Mouse (Mus musculus): ENCODE data around the gene Pdzd7. TPM values are rescaled to one million over a fixed set of nuclear protein-coding genes. Genes with fewer than 3 reads are reported as not detected.

Pdzd7 gene
- polyA plus RNA-seq, 1 experiment from 2014 or later: 0.34 TPM

GRCm38 (mm10) chr19:45014981-45015402 lies 30.5 kb downstream of the Pdzd7 start:
- peak overlapping the region; percentile 79 for H3K4me2 ChIP-seq
- 0 out of 2 replicates have a peak, but pooled peaks have one; percentile 16 for ATAC-seq (ENCODE audit: borderline replicate concordance, extremely low read depth, low FRiP score, low TSS enrichment)
- no peaks in the 10 kb centered on the region for H3K27me3 ChIP-seq
- peaks cover 52% of the 10 kb centered on the region for H3K4me1 ChIP-seq
- WGBS: 0% methylated on average over 25 of the region's 25 CpGs
- H3K9me3 ChIP-seq: no peaks in the 10 kb centered on the region
- peaks cover 19% of the 10 kb centered on the region for H3K36me3 ChIP-seq
- peak overlapping the region; percentile 99 for H3K27ac ChIP-seq
- H3K4me3 ChIP-seq: peak overlapping the region; percentile 74
- peak overlapping the region; percentile 60 for H3K9ac ChIP-seq

GRCm38 (mm10) chr19:45014335-45014971 lies 31.1 kb downstream of the Pdzd7 start, which contains the start of gene Lzts2:
TSS of gene Lzts2 (plus strand) at chr19:45014414.
- ATAC-seq (ENCODE audit: borderline replicate concordance, extremely low read depth, low FRiP score, low TSS enrichment): no peak

GRCm38 (mm10) chr19:45013581-45014225 lies 31.8 kb downstream of the Pdzd7 start:
- WGBS: 58% methylated on average over 6 of the region's 6 CpGs
- peaks cover 26% of the 10 kb centered on the region for H3K36me3 ChIP-seq
- peaks cover 39% of the 10 kb centered on the region for H3K4me1 ChIP-seq
- peak overlapping the region; percentile 99 for H3K27ac ChIP-seq
- H3K9ac ChIP-seq: peak overlapping the region; percentile 0; the same call in 1 of the 2 replicates
- peak overlapping the region; percentile 79; the same call in 1 of the 2 replicates for H3K4me2 ChIP-seq
- no peak for ATAC-seq (ENCODE audit: borderline replicate concordance, extremely low read depth, low FRiP score, low TSS enrichment)
- no peaks in the 10 kb centered on the region for H3K27me3 ChIP-seq
- H3K9me3 ChIP-seq: no peaks in the 10 kb centered on the region
- H3K4me3 ChIP-seq: no peak overlapping the region

More at GRCm38 (mm10) chr19:45014335-45014971, 31.1 kb downstream of the Pdzd7 start, which contains the start of gene Lzts2:
- H3K9ac ChIP-seq: peak within 1 kb of the TSS; percentile 60
- WGBS: 10% methylated on average over 10 of the region's 10 CpGs
- peak within 1 kb of the TSS; percentile 74 for H3K4me3 ChIP-seq
- peaks cover 47% of the 10 kb centered on the region for H3K4me1 ChIP-seq
- no peaks in the 10 kb centered on the region for H3K27me3 ChIP-seq
- H3K9me3 ChIP-seq: no peaks in the 10 kb centered on the region
- H3K36me3 ChIP-seq: peaks cover 23% of the 10 kb centered on the region
- H3K27ac ChIP-seq: peak within 1 kb of the TSS; percentile 99
- peak within 1 kb of the TSS; percentile 79 for H3K4me2 ChIP-seq

GRCm38 (mm10) chr19:45012636-45013035 lies 32.9 kb downstream of the Pdzd7 start:
- ATAC-seq (ENCODE audit: borderline replicate concordance, extremely low read depth, low FRiP score, low TSS enrichment): no peak
- no peaks in the 10 kb centered on the region for H3K27me3 ChIP-seq
- no peak overlapping the region for H3K27ac ChIP-seq
- no peak overlapping the region for H3K4me3 ChIP-seq
- peaks cover 26% of the 10 kb centered on the region for H3K36me3 ChIP-seq
- no peak overlapping the region for H3K9ac ChIP-seq
- H3K4me1 ChIP-seq: peaks cover 47% of the 10 kb centered on the region
- 37% methylated on average over 6 of the region's 6 CpGs for WGBS
- no peaks in the 10 kb centered on the region for H3K9me3 ChIP-seq
- H3K4me2 ChIP-seq: no peak overlapping the region

- Histone ChIP-seq H3K4me2 (no peak overlapping the region), H3K4me1 (peaks cover 49% of the 10 kb centered on the region), H3K27ac (no peak overlapping the region), H3K27me3 (no peaks in the 10 kb centered on the region), H3K9me3 (no peaks in the 10 kb centered on the region), H3K4me3 (no peak overlapping the region), H3K9ac (no peak overlapping the region), H3K36me3 (peaks cover 26% of the 10 kb centered on the region)
- no peak for ATAC-seq (ENCODE audit: borderline replicate concordance, extremely low read depth, low FRiP score, low TSS enrichment)
- WGBS: 80% methylated on average over 8 of the region's 8 CpGs
Measured at GRCm38 (mm10) chr19:45012219-45012618, 33.3 kb downstream of the Pdzd7 start.

- Histone ChIP-seq H3K36me3 (peaks cover 26% of the 10 kb centered on the region), H3K9ac (no peak overlapping the region), H3K9me3 (no peaks in the 10 kb centered on the region), H3K4me2 (no peak overlapping the region), H3K4me3 (no peak overlapping the region), H3K27ac (no peak overlapping the region), H3K4me1 (peaks cover 43% of the 10 kb centered on the region), H3K27me3 (no peaks in the 10 kb centered on the region)
- 84% methylated on average over 4 of the region's 4 CpGs for WGBS
- ATAC-seq (ENCODE audit: borderline replicate concordance, extremely low read depth, low FRiP score, low TSS enrichment): no peak
Measured at GRCm38 (mm10) chr19:45010646-45011045, 34.9 kb downstream of the Pdzd7 start.

GRCm38 (mm10) chr19:45007425-45008191 lies 37.9 kb downstream of the Pdzd7 start:
- no peaks in the 10 kb centered on the region for H3K9me3 ChIP-seq
- H3K4me2 ChIP-seq: peak overlapping the region; percentile 93
- peaks cover 37% of the 10 kb centered on the region for H3K36me3 ChIP-seq
- H3K27ac ChIP-seq: peak overlapping the region; percentile 76; the same call in 1 of the 2 replicates
- 70% methylated on average over 20 of the region's 20 CpGs for WGBS
- no peak for ATAC-seq (ENCODE audit: borderline replicate concordance, extremely low read depth, low FRiP score, low TSS enrichment)
- peaks cover 26% of the 10 kb centered on the region for H3K4me1 ChIP-seq
- peak overlapping the region; percentile 75; the same call in 1 of the 2 replicates for H3K9ac ChIP-seq
- H3K27me3 ChIP-seq: no peaks in the 10 kb centered on the region
- peak overlapping the region; percentile 92 for H3K4me3 ChIP-seq

- no peak for ATAC-seq (ENCODE audit: borderline replicate concordance, extremely low read depth, low FRiP score, low TSS enrichment)
- H3K9ac ChIP-seq: peak overlapping the region; percentile 75
- peaks cover 40% of the 10 kb centered on the region for H3K36me3 ChIP-seq
- peak overlapping the region; percentile 92 for H3K4me3 ChIP-seq
- peak overlapping the region; percentile 93 for H3K4me2 ChIP-seq
- H3K9me3 ChIP-seq: no peaks in the 10 kb centered on the region
- no peaks in the 10 kb centered on the region for H3K27me3 ChIP-seq
- WGBS: 24% methylated on average over 17 of the region's 17 CpGs
- H3K4me1 ChIP-seq: peaks cover 26% of the 10 kb centered on the region
- peak overlapping the region; percentile 76 for H3K27ac ChIP-seq
Measured at GRCm38 (mm10) chr19:45007021-45007420, 38.5 kb downstream of the Pdzd7 start.

GRCm38 (mm10) chr19:45005957-45006712 lies 39.4 kb downstream of the Pdzd7 start, which contains the start of gene Mrpl43:
TSS of gene Mrpl43 (minus strand) at chr19:45006442.
- ATAC-seq (ENCODE audit: borderline replicate concordance, extremely low read depth, low FRiP score, low TSS enrichment): peak; percentile 91
- no peaks in the 10 kb centered on the region for H3K9me3 ChIP-seq
- H3K27me3 ChIP-seq: no peaks in the 10 kb centered on the region
- H3K9ac ChIP-seq: peak within 1 kb of the TSS; percentile 75
- H3K36me3 ChIP-seq: peaks cover 32% of the 10 kb centered on the region
- under 1% methylated on average over 82 of the region's 82 CpGs for WGBS
- H3K4me1 ChIP-seq: peaks cover 26% of the 10 kb centered on the region
- H3K4me3 ChIP-seq: peak within 1 kb of the TSS; percentile 92
- peak within 1 kb of the TSS; percentile 93 for H3K4me2 ChIP-seq
- H3K27ac ChIP-seq: peak within 1 kb of the TSS; percentile 82

GRCm38 (mm10) chr19:45005444-45005843 lies 40.1 kb downstream of the Pdzd7 start, which contains the start of gene Twnk:
TSS of gene Twnk (plus strand) at chr19:45005663.
- ATAC-seq (ENCODE audit: borderline replicate concordance, extremely low read depth, low FRiP score, low TSS enrichment): no peak
- 10% methylated on average over 16 of the region's 16 CpGs for WGBS
- Histone ChIP-seq H3K4me2 (peak within 1 kb of the TSS; percentile 93), H3K4me1 (peaks cover 26% of the 10 kb centered on the region), H3K9me3 (no peaks in the 10 kb centered on the region), H3K9ac (peak within 1 kb of the TSS; percentile 75), H3K27me3 (no peaks in the 10 kb centered on the region), H3K4me3 (peak within 1 kb of the TSS; percentile 92), H3K27ac (peak within 1 kb of the TSS; percentile 82), H3K36me3 (peaks cover 25% of the 10 kb centered on the region)

Measured in lung, embryonic 15.5 days (tissue).